Mouse (Mus musculus) left cerebral cortex, postnatal 14 days (tissue): Measurements from ENCODE around the gene Hspb8. TPM values are rescaled to one million over a fixed set of nuclear protein-coding genes. Genes with fewer than 3 reads are reported as not detected.

ENCODE experiments used
- total RNA-seq, 2 experiments: library from RNA; stranded (reverse); gene quantifications; 2 replicates each; pipeline ENCODE4 v1.2.3; 2021

Hspb8 gene
- total RNA-seq, 2 experiments from 2014 or later = 6.1 to 7.2 TPM

Other genes with a start within 250 kb of the Hspb8 start
- under 1 TPM; 0.26 to 0.30 TPM for gene Ccdc60, start 133.9 kb downstream of the Hspb8 start, total RNA-seq
- 10 to 100 TPM; 28.4 to 29.1 TPM for gene Srrm4, start 169.0 kb upstream of the Hspb8 start, total RNA-seq